Mouse (Mus musculus): ENCODE data around the gene Taf8. TPM values are rescaled to one million over a fixed set of nuclear protein-coding genes. Genes with fewer than 3 reads are reported as not detected.

The Taf8 gene
- polyA plus RNA-seq, 1 experiment: 32.2 TPM

GRCm38 (mm10) chr17:47522536-47522935, 20.4 kb upstream of the Taf8 start:
- no peak for DNase-seq
- no peak for TF ChIP-seq CTCF (IDR thresholded peaks at IDR 0.05; ENCODE audit: insufficient read depth, low read length)
- TF ChIP-seq POLR2A (IDR thresholded peaks at IDR 0.05; ENCODE audit: borderline replicate concordance, extremely low read depth, low read depth, low read length): no peak
- Histone ChIP-seq H3K4me3 (replicated peaks; ENCODE audit: extremely low read depth, low read depth, low read length) (no peak overlapping the region), H3K4me1 (ENCODE audit: control insufficient read depth, insufficient read depth, low read length) (peaks cover 33% of the 10 kb centered on the region)
- WGBS: 26% methylated on average over 4 of the region's 4 CpGs

- H3K4me3 ChIP-seq (replicated peaks; ENCODE audit: extremely low read depth, low read depth, low read length): no peak overlapping the region
- DNase-seq: no peak
- TF ChIP-seq CTCF (IDR thresholded peaks at IDR 0.05; ENCODE audit: insufficient read depth, low read length): no peak
- no peak for TF ChIP-seq POLR2A (IDR thresholded peaks at IDR 0.05; ENCODE audit: borderline replicate concordance, extremely low read depth, low read depth, low read length)
- H3K4me1 ChIP-seq (ENCODE audit: control insufficient read depth, insufficient read depth, low read length): peaks cover 31% of the 10 kb centered on the region
- WGBS: 6% methylated on average over 17 of the region's 17 CpGs
These were observed 19.6 kb upstream of the Taf8 start for GRCm38 (mm10) chr17:47521551-47522258.

DNA sequence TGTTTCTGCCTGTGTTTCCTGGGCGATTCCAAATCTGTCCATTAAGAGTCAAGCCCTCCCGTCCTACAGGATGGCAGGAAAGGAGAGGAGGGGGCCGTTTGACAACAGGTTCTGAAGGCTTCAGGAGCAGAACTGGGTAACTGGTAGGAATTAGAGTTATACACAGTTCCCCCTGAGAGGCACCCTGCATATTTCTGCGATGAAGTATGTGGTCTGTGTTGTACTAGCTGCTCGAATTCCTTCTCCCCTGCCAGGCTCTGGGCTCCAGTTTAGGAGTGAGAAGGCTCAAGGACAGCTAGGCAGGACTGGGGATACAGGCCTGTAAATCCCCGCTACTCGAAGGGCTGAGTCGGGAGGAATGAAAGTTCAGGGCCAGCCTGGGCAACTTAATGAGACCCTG, 16.1 kb upstream of the Taf8 start:
- Histone ChIP-seq H3K4me3 (replicated peaks; ENCODE audit: extremely low read depth, low read depth, low read length) (no peak overlapping the region), H3K4me1 (ENCODE audit: control insufficient read depth, insufficient read depth, low read length) (peaks cover 27% of the 10 kb centered on the region)
- TF ChIP-seq POLR2A (IDR thresholded peaks at IDR 0.05; ENCODE audit: borderline replicate concordance, extremely low read depth, low read depth, low read length): no peak
- TF ChIP-seq CTCF (IDR thresholded peaks at IDR 0.05; ENCODE audit: insufficient read depth, low read length): no peak
- WGBS: 38% methylated on average over 8 of the region's 8 CpGs
- DNase-seq: no peak

DNA sequence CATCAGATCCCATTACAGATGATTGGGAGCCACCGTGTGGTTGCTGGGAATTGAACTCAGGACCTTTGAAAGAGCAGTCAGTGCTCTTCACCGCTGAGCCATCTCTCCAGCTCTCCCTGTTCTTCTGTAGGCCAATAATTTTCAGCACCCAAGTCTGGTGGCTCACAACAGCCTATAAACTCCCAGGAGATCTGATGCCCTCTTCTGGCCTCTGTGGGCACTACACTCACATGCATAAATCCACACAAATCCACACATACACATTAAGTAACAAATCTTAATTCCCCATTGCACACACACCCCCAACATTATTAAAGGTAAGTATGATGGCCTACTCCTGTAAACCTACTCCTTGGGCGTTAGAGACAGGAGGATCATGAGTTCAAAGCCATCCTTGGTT, 14.1 kb upstream of the Taf8 start:
- H3K4me3 ChIP-seq (replicated peaks; ENCODE audit: extremely low read depth, low read depth, low read length): no peak overlapping the region
- peaks cover 23% of the 10 kb centered on the region for H3K4me1 ChIP-seq (ENCODE audit: control insufficient read depth, insufficient read depth, low read length)
- 97% methylated on average over 3 of the region's 3 CpGs for WGBS
- DNase-seq: no peak
- TF ChIP-seq POLR2A (IDR thresholded peaks at IDR 0.05; ENCODE audit: borderline replicate concordance, extremely low read depth, low read depth, low read length) (no peak), CTCF (IDR thresholded peaks at IDR 0.05; ENCODE audit: insufficient read depth, low read length) (0 out of 2 replicates have a peak, but pooled peaks have one; percentile 2)

DNA sequence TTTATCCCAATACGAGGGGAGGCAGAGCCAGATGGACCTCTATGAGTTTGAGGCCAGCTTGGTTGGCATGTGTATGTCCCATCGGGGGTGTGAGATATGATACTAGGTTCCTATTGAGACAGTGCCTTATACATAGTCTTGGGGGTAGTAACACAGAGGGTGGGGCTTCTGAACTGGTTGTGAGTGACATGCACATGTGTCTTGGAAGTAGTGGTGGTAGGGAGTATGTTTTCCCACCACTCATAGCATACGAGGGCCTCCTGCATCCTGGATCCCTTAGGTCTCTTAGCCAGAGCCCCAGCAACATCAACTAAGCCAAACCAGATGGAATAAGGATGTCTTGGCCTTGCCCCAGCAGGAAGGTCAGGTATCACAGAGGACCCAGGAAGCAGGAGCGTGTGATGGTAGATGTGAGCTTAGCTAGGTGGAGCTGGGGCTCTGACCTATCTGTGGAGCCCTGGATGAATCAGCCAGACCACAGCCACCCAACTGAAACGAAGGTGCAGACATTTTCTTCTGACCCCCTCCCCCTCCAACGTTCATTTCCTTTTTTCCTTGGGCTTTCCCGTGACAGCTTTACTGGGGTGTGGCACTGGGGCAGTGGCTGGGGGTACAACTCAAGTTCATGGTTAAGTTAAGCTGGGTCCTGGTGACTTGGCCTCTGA, 13.2 kb upstream of the Taf8 start:
- TF ChIP-seq CTCF (IDR thresholded peaks at IDR 0.05; ENCODE audit: insufficient read depth, low read length): no peak
- TF ChIP-seq POLR2A (IDR thresholded peaks at IDR 0.05; ENCODE audit: borderline replicate concordance, extremely low read depth, low read depth, low read length): no peak
- no peak overlapping the region for H3K4me3 ChIP-seq (replicated peaks; ENCODE audit: extremely low read depth, low read depth, low read length)
- DNase-seq: no peak
- peaks cover 25% of the 10 kb centered on the region for H3K4me1 ChIP-seq (ENCODE audit: control insufficient read depth, insufficient read depth, low read length)
- WGBS: 71% methylated on average over 7 of the region's 7 CpGs

- no peak for DNase-seq
- H3K4me3 ChIP-seq (replicated peaks; ENCODE audit: extremely low read depth, low read depth, low read length): no peak overlapping the region
These were observed 11.1 kb upstream of the Taf8 start for GRCm38 (mm10) chr17:47512956-47513775.

GRCm38 (mm10) chr17:47511111-47512020, 9.3 kb upstream of the Taf8 start:
- peak; percentile 99 for DNase-seq
- H3K4me1 ChIP-seq (ENCODE audit: control insufficient read depth, insufficient read depth, low read length): peaks cover 29% of the 10 kb centered on the region
- H3K4me3 ChIP-seq (replicated peaks; ENCODE audit: extremely low read depth, low read depth, low read length): peak overlapping the region; percentile 49
- WGBS: 5% methylated on average over 25 of the region's 25 CpGs
- peak; percentile 64 for TF ChIP-seq CTCF (IDR thresholded peaks at IDR 0.05; ENCODE audit: insufficient read depth, low read length)
- TF ChIP-seq POLR2A (IDR thresholded peaks at IDR 0.05; ENCODE audit: borderline replicate concordance, extremely low read depth, low read depth, low read length): peak; percentile 31; the same call in 1 of the 2 replicates

More at GRCm38 (mm10) chr17:47512956-47513775, 11.1 kb upstream of the Taf8 start:
- 53% methylated on average over 10 of the region's 10 CpGs for WGBS
- H3K4me1 ChIP-seq (ENCODE audit: control insufficient read depth, insufficient read depth, low read length): peaks cover 26% of the 10 kb centered on the region
- no peak for TF ChIP-seq CTCF (IDR thresholded peaks at IDR 0.05; ENCODE audit: insufficient read depth, low read length)
- no peak for TF ChIP-seq POLR2A (IDR thresholded peaks at IDR 0.05; ENCODE audit: borderline replicate concordance, extremely low read depth, low read depth, low read length)

DNA sequence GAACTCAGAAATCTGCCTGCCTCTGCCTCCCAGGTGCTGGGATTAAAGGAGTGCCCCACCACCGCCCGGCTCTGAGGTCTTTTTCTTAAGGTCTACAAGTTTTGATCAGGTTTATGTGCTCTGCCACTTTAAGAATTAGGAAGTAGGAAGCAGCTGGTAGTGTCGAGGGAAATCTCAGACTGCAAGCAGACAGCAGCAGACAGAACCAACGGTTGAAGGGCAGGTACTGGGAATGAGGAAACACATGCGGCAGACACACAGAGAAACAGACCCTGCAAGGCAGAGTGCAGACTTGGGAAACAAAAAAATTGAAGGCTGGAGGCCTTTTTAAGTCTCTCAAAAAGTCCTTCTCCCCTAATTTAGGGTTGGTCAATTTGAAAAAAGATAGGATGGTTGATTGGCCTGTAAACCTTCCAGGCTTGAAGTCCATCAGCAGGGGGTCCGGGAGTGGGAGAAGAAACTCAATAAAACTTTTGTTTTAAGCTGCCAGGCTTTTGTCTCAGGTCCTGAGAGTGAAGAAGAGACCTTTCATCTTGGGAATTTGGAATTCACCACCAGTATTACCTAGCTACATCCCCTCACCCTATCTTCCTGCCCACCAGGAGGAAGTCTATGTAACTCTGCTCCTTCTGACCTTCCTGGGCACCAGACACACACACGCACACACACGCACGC, 7.1 kb upstream of the Taf8 start:
- peak overlapping the region; percentile 18 for H3K4me3 ChIP-seq (replicated peaks; ENCODE audit: extremely low read depth, low read depth, low read length)
- 39% methylated on average over 9 of the region's 9 CpGs for WGBS
- H3K4me1 ChIP-seq (ENCODE audit: control insufficient read depth, insufficient read depth, low read length): peaks cover 33% of the 10 kb centered on the region
- TF ChIP-seq CTCF (IDR thresholded peaks at IDR 0.05; ENCODE audit: insufficient read depth, low read length): no peak
- TF ChIP-seq POLR2A (IDR thresholded peaks at IDR 0.05; ENCODE audit: borderline replicate concordance, extremely low read depth, low read depth, low read length): no peak
- no peak for DNase-seq
